Mouse (Mus musculus) midbrain, postnatal 0 days (tissue): ENCODE measurements around the gene Ggct. TPM values are rescaled to one million over a fixed set of nuclear protein-coding genes. Genes with fewer than 3 reads are reported as not detected.

ENCODE experiments used
- ATAC-seq: fragments of 200-750 bp; cut with Nextera tagmentation; 2 replicates; pipeline ENCODE4 v1.8.0; 2017; ENCODE audit warnings: moderate number of reproducible peaks, mild to moderate bottlenecking, moderate TSS enrichment, moderate library complexity; ENCODE audit not compliant: low FRiP score
- DNase-seq: peaks from one replicate; pipeline ENCODE4 v3.0.0-alpha.2; 2015; ENCODE audit warnings: low spot score
- H3K27ac ChIP-seq: fragments of 300-500 bp; sonication (generic); 2 replicates; pipeline ENCODE4 v1.5.1; 2014; ENCODE audit warnings: low read depth, mild to moderate bottlenecking, low read length, mixed read lengths
- H3K27me3 ChIP-seq: fragments of 300-500 bp; sonication (generic); 2 replicates; pipeline ENCODE4 v1.6.1; 2014; ENCODE audit warnings: low read length, control low read depth, mixed read lengths; ENCODE audit not compliant: insufficient read depth
- H3K36me3 ChIP-seq: fragments of 300-500 bp; sonication (generic); 2 replicates; pipeline ENCODE4 v1.6.1; 2014; ENCODE audit warnings: low read length, control low read depth, mixed read lengths; ENCODE audit not compliant: insufficient read depth
- H3K4me1 ChIP-seq: fragments of 300-500 bp; sonication (generic); 2 replicates; pipeline ENCODE4 v1.6.1; 2014; ENCODE audit warnings: mild to moderate bottlenecking, control low read depth, antibody characterized with exemption, low read length, mixed read lengths; ENCODE audit not compliant: insufficient read depth
- H3K4me2 ChIP-seq: fragments of 300-500 bp; sonication (generic); 2 replicates; pipeline ENCODE4 v1.6.1; 2014; ENCODE audit warnings: low read depth, mild to moderate bottlenecking, low read length, mixed read lengths; ENCODE audit not compliant: poor library complexity, severe bottlenecking
- H3K4me3 ChIP-seq: fragments of 300-500 bp; sonication (generic); 2 replicates; pipeline ENCODE4 v1.5.1; 2014; ENCODE audit warnings: low read depth, mild to moderate bottlenecking, low read length, moderate library complexity
- H3K9ac ChIP-seq: fragments of 300-500 bp; sonication (generic); replicated peaks from 2 replicates; pipeline ENCODE4 v1.6.1; 2014; ENCODE audit warnings: mild to moderate bottlenecking, low read length, moderate library complexity, mixed read lengths; ENCODE audit not compliant: poor library complexity, severe bottlenecking
- H3K9me3 ChIP-seq: fragments of 300-500 bp; sonication (generic); 2 replicates; pipeline ENCODE4 v1.6.1; 2016; ENCODE audit warnings: low read length, control low read depth
- CTCF ChIP-seq: IDR thresholded peaks from 2 replicates; pipeline ENCODE4 v1.5.1; 2016; ENCODE audit warnings: antibody characterized with exemption, mild to moderate bottlenecking
- WGBS: fragments of 180-500 bp; shearing (Covaris S2); extraction: QIAGEN DNeasy Blood & Tissue Kit; methylation state at CpG from one replicate; pipeline ENCODE4 v1.1.7; 2014; 5-methylcytosine and 5-hydroxymethylcytosine counted together
- polyA plus RNA-seq: library from polyadenylated mRNA; unstranded; fragments of >200 nt; fragmentation: Nextera tagmentation; extraction: Ambion mirVana; gene quantifications from 2 replicates; pipeline ENCODE4 v1.2.1, GENCODE M21; 2015
- total RNA-seq: library from RNA; depleted of rRNA; stranded (reverse); fragments of >200 nt; gene quantifications from 2 replicates; pipeline ENCODE4 v1.2.3, GENCODE M21; 2014

Gene Ggct
- total and polyA plus RNA-seq, 2 experiments from 2014 or later = 1.8 to 15.8 TPM

DNA sequence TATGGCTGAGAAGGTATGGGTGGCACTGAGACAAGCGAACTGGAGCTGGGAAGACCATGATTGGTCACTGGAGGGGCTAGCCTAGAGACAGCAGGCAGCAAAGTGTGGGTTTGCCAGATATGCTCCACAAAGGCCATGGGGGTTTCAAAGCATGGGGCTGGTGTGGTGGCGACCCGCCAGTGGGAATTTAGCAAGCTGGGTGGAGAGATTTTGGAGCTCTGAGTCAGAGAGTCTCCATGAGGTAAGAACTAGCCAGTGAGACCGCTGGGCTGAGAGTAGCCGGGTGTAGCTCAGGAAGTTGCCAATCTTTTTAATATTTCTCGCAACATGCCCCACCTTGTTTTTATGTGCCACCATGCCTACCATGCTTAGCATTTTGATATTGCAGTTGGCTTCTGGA lies 4.6 kb downstream of the Ggct start:
- no peaks in the 10 kb centered on the region; the same call in 1 of the 2 replicates for H3K36me3 ChIP-seq

DNA sequence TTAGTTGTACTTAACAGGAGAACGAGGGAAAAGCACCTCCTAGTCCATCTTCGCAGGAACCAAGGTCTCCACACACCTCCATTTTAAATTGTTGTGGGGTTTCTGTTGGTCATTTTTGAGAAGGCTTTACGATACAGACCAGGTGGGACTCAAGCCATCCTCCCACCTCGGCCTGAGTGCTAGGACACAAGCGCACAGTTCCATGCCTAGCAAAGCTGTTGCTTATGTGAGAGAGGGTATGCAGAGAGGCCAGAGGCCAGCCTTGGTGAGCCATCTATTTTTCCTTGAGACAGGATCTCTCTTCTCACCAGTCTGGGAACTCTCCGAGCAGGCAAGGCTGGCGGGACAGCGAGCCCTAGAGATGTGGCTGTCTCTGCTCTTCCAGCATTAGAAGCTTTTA lies 8.7 kb downstream of the Ggct start:
- Histone ChIP-seq H3K27ac (no peak overlapping the region), H3K9me3 (no peaks in the 10 kb centered on the region), H3K9ac (no peak overlapping the region), H3K4me3 (no peak overlapping the region), H3K4me2 (no peak overlapping the region), H3K27me3 (no peaks in the 10 kb centered on the region), H3K36me3 (no peaks in the 10 kb centered on the region; the same call in 1 of the 2 replicates), H3K4me1 (no peaks in the 10 kb centered on the region)
- ATAC-seq (no peak), DNase-seq (no peak)
- no peak for TF ChIP-seq CTCF
- WGBS = 95% methylated on average over 8 of the region's 8 CpGs

More for the DNA sequence above, 4.6 kb downstream of the Ggct start:
- ATAC-seq (no peak), DNase-seq (no peak)
- WGBS = 92% methylated on average over 6 of the region's 6 CpGs
- no peak for TF ChIP-seq CTCF
- no peak overlapping the region for H3K9ac ChIP-seq
- no peaks in the 10 kb centered on the region for H3K4me1 ChIP-seq
- H3K27me3 ChIP-seq = no peaks in the 10 kb centered on the region
- H3K27ac ChIP-seq = no peak overlapping the region
- H3K4me3 ChIP-seq = no peak overlapping the region
- no peaks in the 10 kb centered on the region for H3K9me3 ChIP-seq
- no peak overlapping the region for H3K4me2 ChIP-seq

- DNase-seq (no peak), ATAC-seq (no peak)
- no peak for TF ChIP-seq CTCF
- Histone ChIP-seq H3K9me3 (no peaks in the 10 kb centered on the region), H3K4me2 (no peak overlapping the region), H3K4me3 (no peak overlapping the region), H3K36me3 (no peaks in the 10 kb centered on the region; the same call in 1 of the 2 replicates), H3K27ac (no peak overlapping the region), H3K9ac (no peak overlapping the region), H3K4me1 (no peaks in the 10 kb centered on the region), H3K27me3 (no peaks in the 10 kb centered on the region)
- 93% methylated on average over 4 of the region's 4 CpGs for WGBS
Measured at GRCm38 (mm10) chr6:54983526-54984050, 9.2 kb downstream of the Ggct start.

GRCm38 (mm10) chr6:54979426-54979825 lies 13.3 kb downstream of the Ggct start:
- 97% methylated on average over 6 of the region's 6 CpGs for WGBS

DNA sequence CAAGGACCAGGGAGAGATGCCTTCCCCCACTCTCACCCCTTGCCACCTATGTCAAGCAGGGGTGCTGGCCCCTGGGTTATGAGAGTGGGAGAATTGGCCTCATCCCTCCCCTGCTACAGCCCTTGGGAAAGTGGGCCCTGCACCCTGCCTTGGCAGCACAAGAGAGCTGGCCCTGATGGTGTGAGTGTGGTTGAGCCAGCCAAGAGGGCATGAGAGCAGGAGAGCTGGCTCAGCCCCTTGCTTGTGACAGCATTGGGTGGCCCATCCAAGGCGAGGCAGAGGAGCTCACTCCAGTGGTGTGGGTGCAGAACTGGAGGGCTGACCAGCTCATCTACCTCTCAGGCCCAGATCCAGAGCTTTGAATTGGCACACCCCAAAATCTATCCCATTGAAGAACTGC lies 17.1 kb downstream of the Ggct start:
- H3K9ac ChIP-seq = no peak overlapping the region
- H3K4me1 ChIP-seq = no peaks in the 10 kb centered on the region
- no peak overlapping the region for H3K4me3 ChIP-seq
- DNase-seq (no peak), ATAC-seq (no peak)
- WGBS = 85% methylated on average over 1 of the region's 1 CpGs
- H3K27me3 ChIP-seq = peaks cover 3% of the 10 kb centered on the region
- TF ChIP-seq CTCF = no peak
- no peaks in the 10 kb centered on the region for H3K36me3 ChIP-seq
- no peak overlapping the region for H3K27ac ChIP-seq
- H3K9me3 ChIP-seq = no peaks in the 10 kb centered on the region
- H3K4me2 ChIP-seq = no peak overlapping the region

More at GRCm38 (mm10) chr6:54979426-54979825, 13.3 kb downstream of the Ggct start:
- ATAC-seq = no peak
- TF ChIP-seq CTCF = no peak
- Histone ChIP-seq H3K4me2 (no peak overlapping the region), H3K9me3 (no peaks in the 10 kb centered on the region), H3K4me1 (no peaks in the 10 kb centered on the region), H3K4me3 (no peak overlapping the region), H3K27ac (no peak overlapping the region), H3K36me3 (no peaks in the 10 kb centered on the region; the same call in 1 of the 2 replicates), H3K9ac (no peak overlapping the region), H3K27me3 (no peaks in the 10 kb centered on the region)
- no peak for DNase-seq

DNA sequence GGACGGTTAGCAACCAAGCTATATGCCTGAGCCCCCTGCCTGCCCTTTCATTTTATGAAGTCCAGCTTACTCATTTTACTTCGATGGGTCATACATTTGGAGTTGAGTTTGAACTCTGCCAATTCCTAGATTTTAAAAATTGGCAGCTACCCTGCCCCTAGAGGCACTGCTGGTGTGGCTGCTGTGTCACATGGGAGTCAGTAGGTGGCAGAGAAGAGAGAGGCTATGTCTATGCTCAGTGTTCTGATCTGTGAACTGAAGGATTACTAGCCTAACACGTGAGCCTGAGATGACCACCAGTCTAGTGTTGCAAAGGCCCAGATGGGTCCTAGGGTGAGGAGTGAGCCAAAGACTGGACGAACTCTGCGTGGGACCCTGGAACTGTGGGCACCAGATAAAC lies 18.2 kb downstream of the Ggct start:
- ATAC-seq = no peak
- Histone ChIP-seq H3K4me2 (no peak overlapping the region), H3K36me3 (no peaks in the 10 kb centered on the region), H3K9ac (no peak overlapping the region), H3K4me3 (no peak overlapping the region), H3K9me3 (no peaks in the 10 kb centered on the region), H3K4me1 (no peaks in the 10 kb centered on the region), H3K27ac (no peak overlapping the region), H3K27me3 (peaks cover 3% of the 10 kb centered on the region)
- 71% methylated on average over 5 of the region's 5 CpGs for WGBS
- peak; percentile 57 for TF ChIP-seq CTCF
- no peak for DNase-seq
